Mouse (Mus musculus): ENCODE measurements at regions not wholly inside any gene's neighbourhood (a gene's known extent, or its start where the extent isn't known, plus 50 kb on each side); places are given as distances from the start of the nearest gene placed in this dataset.

DNA sequence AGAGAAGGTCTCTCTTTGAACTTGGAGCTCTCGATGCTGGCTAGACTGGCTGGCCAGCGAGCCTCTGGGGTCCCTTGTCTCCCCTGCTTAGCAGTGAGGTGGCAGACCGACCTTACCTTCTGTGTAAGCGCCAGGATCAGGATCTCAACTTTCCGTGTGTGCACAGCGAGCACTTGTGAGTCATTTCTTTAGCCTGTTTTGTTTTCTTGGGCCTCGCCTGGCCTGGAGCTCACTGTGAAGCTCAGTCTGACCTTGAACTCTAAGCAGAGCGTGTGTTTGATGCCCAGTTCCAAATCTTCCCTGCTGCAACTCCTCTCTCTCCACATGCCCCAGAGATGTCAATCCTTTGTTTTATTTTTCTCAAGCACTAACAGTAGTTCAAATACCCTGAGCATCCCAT lies 77.6 kb upstream of the Tgfbr2 start:
- no peak for ATAC-seq (replicated peaks)
- H3K27ac ChIP-seq: no peak overlapping the region
- H3K4me3 ChIP-seq: no peak overlapping the region
- no peaks in the 10 kb centered on the region for H3K4me1 ChIP-seq
- no peak overlapping the region for H3K4me2 ChIP-seq
- no peaks in the 10 kb centered on the region for H3K9me3 ChIP-seq
- H3K36me3 ChIP-seq (replicated peaks): no peaks in the 10 kb centered on the region
- no peak overlapping the region for H3K9ac ChIP-seq
- no peaks in the 10 kb centered on the region for H3K27me3 ChIP-seq (replicated peaks)
- 81% methylated on average over 8 of the region's 8 CpGs for WGBS

DNA sequence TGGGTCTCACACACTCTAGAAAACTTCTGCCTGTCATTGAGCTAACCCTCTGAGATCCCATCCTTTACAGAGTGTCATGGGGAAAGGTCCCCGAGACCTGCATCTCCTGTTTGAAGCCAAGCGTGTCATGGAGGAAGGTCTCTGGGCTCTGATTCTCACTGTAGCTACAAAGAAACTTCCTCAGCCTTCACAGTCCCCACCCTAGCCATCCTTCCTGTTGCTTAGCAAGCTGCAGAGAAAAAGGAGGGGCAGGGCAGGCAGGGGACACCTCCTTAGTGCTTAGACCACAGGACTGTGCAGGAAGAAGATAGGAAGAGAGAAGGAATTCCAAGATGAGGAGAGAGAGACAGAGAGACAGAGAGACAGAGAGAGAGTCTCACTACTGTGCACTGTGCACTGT lies 74.6 kb upstream of the Tgfbr2 start:
- H3K9ac ChIP-seq: no peak overlapping the region
- H3K4me3 ChIP-seq: no peak overlapping the region
- H3K27ac ChIP-seq: no peak overlapping the region
- H3K36me3 ChIP-seq (replicated peaks): no peaks in the 10 kb centered on the region
- WGBS: 95% methylated on average over 2 of the region's 2 CpGs
- no peaks in the 10 kb centered on the region for H3K4me1 ChIP-seq
- H3K4me2 ChIP-seq: no peak overlapping the region
- no peak for ATAC-seq (replicated peaks)
- H3K9me3 ChIP-seq: no peaks in the 10 kb centered on the region
- H3K27me3 ChIP-seq (replicated peaks): no peaks in the 10 kb centered on the region

GRCm38 (mm10) chr9:116245136-116245535 lies 70.0 kb upstream of the Tgfbr2 start:
- H3K27ac ChIP-seq: no peak overlapping the region
- no peak overlapping the region for H3K4me3 ChIP-seq
- H3K9me3 ChIP-seq: no peaks in the 10 kb centered on the region
- no peak for ATAC-seq (replicated peaks)
- H3K4me1 ChIP-seq: no peaks in the 10 kb centered on the region
- H3K9ac ChIP-seq: no peak overlapping the region
- no peaks in the 10 kb centered on the region for H3K27me3 ChIP-seq (replicated peaks)
- H3K4me2 ChIP-seq: no peak overlapping the region
- no peaks in the 10 kb centered on the region for H3K36me3 ChIP-seq (replicated peaks)
- 91% methylated on average over 5 of the region's 5 CpGs for WGBS

DNA sequence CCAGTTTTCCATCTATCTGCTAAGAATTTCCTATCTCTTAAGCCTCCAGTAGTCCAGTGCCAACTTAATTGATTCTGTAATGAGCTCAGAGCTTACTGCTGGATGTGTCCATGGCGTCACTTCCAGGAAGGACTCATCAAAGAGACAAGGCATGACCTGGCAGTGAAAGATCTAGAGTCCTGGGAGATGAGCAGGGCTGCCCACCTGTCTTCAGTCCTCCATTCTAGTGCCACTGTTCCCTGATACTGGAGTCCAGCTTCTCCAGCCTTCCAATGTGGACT lies 69.4 kb upstream of the Tgfbr2 start:
- no peak overlapping the region for H3K4me2 ChIP-seq
- no peaks in the 10 kb centered on the region for H3K27me3 ChIP-seq (replicated peaks)
- ATAC-seq (replicated peaks): no peak
- no peak overlapping the region for H3K9ac ChIP-seq
- H3K27ac ChIP-seq: no peak overlapping the region
- H3K36me3 ChIP-seq (replicated peaks): no peaks in the 10 kb centered on the region
- no peaks in the 10 kb centered on the region for H3K9me3 ChIP-seq
- no peak overlapping the region for H3K4me3 ChIP-seq
- no peaks in the 10 kb centered on the region for H3K4me1 ChIP-seq
- WGBS: 88% methylated on average over 1 of the region's 1 CpGs

- H3K36me3 ChIP-seq (replicated peaks): no peaks in the 10 kb centered on the region
- no peak overlapping the region for H3K4me3 ChIP-seq
- no peaks in the 10 kb centered on the region for H3K27me3 ChIP-seq (replicated peaks)
- 76% methylated on average over 8 of the region's 8 CpGs for WGBS
- H3K27ac ChIP-seq: no peak overlapping the region
- H3K4me1 ChIP-seq: no peaks in the 10 kb centered on the region
- ATAC-seq (replicated peaks): no peak
- H3K9ac ChIP-seq: no peak overlapping the region
- H3K4me2 ChIP-seq: no peak overlapping the region
- no peaks in the 10 kb centered on the region for H3K9me3 ChIP-seq
Observed at GRCm38 (mm10) chr9:116243775-116244618, 68.8 kb upstream of the Tgfbr2 start.

- H3K27ac ChIP-seq: no peak overlapping the region
- H3K36me3 ChIP-seq (replicated peaks): no peaks in the 10 kb centered on the region
- no peaks in the 10 kb centered on the region for H3K27me3 ChIP-seq (replicated peaks)
- no peaks in the 10 kb centered on the region for H3K4me1 ChIP-seq
- no peaks in the 10 kb centered on the region for H3K9me3 ChIP-seq
- no peak overlapping the region for H3K9ac ChIP-seq
- H3K4me3 ChIP-seq: no peak overlapping the region
- H3K4me2 ChIP-seq: no peak overlapping the region
- 92% methylated on average over 5 of the region's 5 CpGs for WGBS
- ATAC-seq (replicated peaks): no peak
Observed at GRCm38 (mm10) chr9:116241933-116242526, 66.9 kb upstream of the Tgfbr2 start.

GRCm38 (mm10) chr9:116241290-116241689 lies 66.1 kb upstream of the Tgfbr2 start:
- Histone ChIP-seq H3K4me2 (no peak overlapping the region), H3K27ac (no peak overlapping the region), H3K9ac (no peak overlapping the region), H3K27me3 (replicated peaks) (no peaks in the 10 kb centered on the region), H3K36me3 (replicated peaks) (no peaks in the 10 kb centered on the region), H3K4me3 (no peak overlapping the region), H3K4me1 (no peaks in the 10 kb centered on the region), H3K9me3 (no peaks in the 10 kb centered on the region)
- 89% methylated on average over 10 of the region's 10 CpGs for WGBS
- no peak for ATAC-seq (replicated peaks)

GRCm38 (mm10) chr9:116236836-116237235 lies 61.7 kb upstream of the Tgfbr2 start:
- H3K36me3 ChIP-seq (replicated peaks): no peaks in the 10 kb centered on the region
- H3K27ac ChIP-seq: no peak overlapping the region
- no peaks in the 10 kb centered on the region for H3K9me3 ChIP-seq
- ATAC-seq (replicated peaks): no peak
- H3K27me3 ChIP-seq (replicated peaks): no peaks in the 10 kb centered on the region
- H3K4me1 ChIP-seq: no peaks in the 10 kb centered on the region
- H3K9ac ChIP-seq: no peak overlapping the region
- no peak overlapping the region for H3K4me3 ChIP-seq
- H3K4me2 ChIP-seq: no peak overlapping the region

GRCm38 (mm10) chr9:116234170-116234569 lies 59.0 kb upstream of the Tgfbr2 start:
- no peaks in the 10 kb centered on the region for H3K9me3 ChIP-seq
- no peak for ATAC-seq (replicated peaks)
- no peak overlapping the region for H3K4me3 ChIP-seq
- H3K36me3 ChIP-seq (replicated peaks): no peaks in the 10 kb centered on the region
- no peak overlapping the region for H3K27ac ChIP-seq
- no peak overlapping the region for H3K4me2 ChIP-seq
- WGBS: 84% methylated on average over 7 of the region's 7 CpGs
- H3K4me1 ChIP-seq: 0 out of 2 replicates have a peak, but pooled peaks cover 4% of the 10 kb centered on the region
- H3K9ac ChIP-seq: no peak overlapping the region
- no peaks in the 10 kb centered on the region for H3K27me3 ChIP-seq (replicated peaks)

- H3K4me3 ChIP-seq: no peak overlapping the region
- H3K9me3 ChIP-seq: no peaks in the 10 kb centered on the region
- no peak for ATAC-seq (replicated peaks)
- no peaks in the 10 kb centered on the region for H3K27me3 ChIP-seq (replicated peaks)
- H3K27ac ChIP-seq: 0 out of 2 replicates have a peak overlapping the region, but pooled peaks have one; percentile 8
- 68% methylated on average over 10 of the region's 10 CpGs for WGBS
- no peak overlapping the region for H3K4me2 ChIP-seq
- H3K4me1 ChIP-seq: 0 out of 2 replicates have a peak, but pooled peaks cover 4% of the 10 kb centered on the region
- no peak overlapping the region for H3K9ac ChIP-seq
- no peaks in the 10 kb centered on the region for H3K36me3 ChIP-seq (replicated peaks)
Observed at GRCm38 (mm10) chr9:116232386-116232785, 57.2 kb upstream of the Tgfbr2 start.

DNA sequence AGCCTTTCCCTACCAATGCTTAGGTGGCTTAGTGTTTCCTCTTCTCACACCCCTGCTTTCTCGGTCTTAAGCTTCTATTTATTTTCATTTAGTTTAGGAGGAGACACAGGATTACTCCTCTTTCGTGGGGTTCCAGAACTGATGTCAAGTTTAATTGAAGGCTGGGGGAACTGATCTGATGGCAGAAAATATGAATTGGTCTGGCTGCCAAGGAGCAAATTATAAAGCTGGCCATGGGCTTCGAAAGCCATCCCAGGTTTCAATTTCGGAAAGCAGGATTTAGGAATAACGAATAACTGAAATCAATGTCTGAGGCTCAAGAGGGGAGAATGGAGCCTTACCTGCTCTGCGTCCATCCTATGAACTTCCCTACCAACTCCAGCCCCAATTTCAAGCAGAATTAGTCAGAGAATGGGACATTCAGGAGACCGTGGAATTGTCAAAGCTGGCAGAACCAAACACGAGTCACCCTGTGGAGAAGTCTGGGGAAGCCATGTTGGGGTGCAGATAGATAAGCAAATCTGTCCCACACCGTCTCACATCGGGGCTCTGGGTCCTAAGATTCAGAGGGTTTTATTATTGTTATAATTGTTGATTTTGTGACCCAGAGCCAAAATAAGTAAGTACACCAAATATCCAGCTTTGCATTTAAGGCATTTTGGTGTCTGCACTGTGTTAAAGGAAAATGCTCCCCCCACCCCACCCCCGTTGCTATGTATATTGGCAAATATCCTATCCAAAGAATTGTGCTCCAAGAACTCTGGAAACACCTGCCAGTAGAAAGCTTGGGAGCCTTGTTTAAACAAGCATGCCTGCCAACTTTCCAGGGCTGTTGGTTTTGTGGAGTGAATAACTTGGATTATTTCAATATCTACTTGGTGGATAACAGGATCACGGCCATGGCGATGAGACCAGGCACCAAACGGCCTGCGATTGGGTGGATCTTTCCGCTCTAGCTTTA lies 56.5 kb upstream of the Tgfbr2 start:
- H3K4me3 ChIP-seq: no peak overlapping the region
- WGBS: 77% methylated on average over 16 of the region's 16 CpGs
- H3K27ac ChIP-seq: 0 out of 2 replicates have a peak overlapping the region, but pooled peaks have one; percentile 8
- no peaks in the 10 kb centered on the region for H3K9me3 ChIP-seq
- no peaks in the 10 kb centered on the region for H3K36me3 ChIP-seq (replicated peaks)
- no peak overlapping the region for H3K4me2 ChIP-seq
- H3K9ac ChIP-seq: no peak overlapping the region
- H3K4me1 ChIP-seq: 0 out of 2 replicates have a peak, but pooled peaks cover 4% of the 10 kb centered on the region
- no peaks in the 10 kb centered on the region for H3K27me3 ChIP-seq (replicated peaks)
- ATAC-seq (replicated peaks): no peak

DNA sequence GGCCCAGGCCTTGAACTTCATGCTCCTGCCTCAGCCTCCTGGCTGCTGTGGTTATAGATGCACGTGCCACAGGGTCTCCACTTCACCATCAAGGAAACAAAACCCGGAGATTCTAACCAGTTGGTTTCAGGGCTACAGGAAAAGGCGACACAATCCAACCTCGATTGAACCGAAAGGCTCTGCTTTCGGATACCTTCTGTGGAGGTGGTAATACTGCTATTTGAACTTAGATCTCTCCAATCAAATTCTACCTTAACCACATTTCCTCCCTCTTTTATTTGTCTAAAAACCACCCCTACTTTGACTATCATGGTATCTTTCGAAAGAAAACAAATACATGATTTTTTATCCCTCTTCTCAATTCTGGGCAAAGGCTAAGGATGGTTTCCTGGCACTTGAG lies 55.2 kb upstream of the Tgfbr2 start:
- no peaks in the 10 kb centered on the region for H3K27me3 ChIP-seq (replicated peaks)
- H3K4me1 ChIP-seq: 0 out of 2 replicates have a peak, but pooled peaks cover 4% of the 10 kb centered on the region
- no peak overlapping the region for H3K4me3 ChIP-seq
- no peak for ATAC-seq (replicated peaks)
- H3K27ac ChIP-seq: no peak overlapping the region
- no peak overlapping the region for H3K4me2 ChIP-seq
- H3K36me3 ChIP-seq (replicated peaks): no peaks in the 10 kb centered on the region
- H3K9ac ChIP-seq: no peak overlapping the region
- WGBS: 76% methylated on average over 7 of the region's 7 CpGs
- no peaks in the 10 kb centered on the region for H3K9me3 ChIP-seq

Data from midbrain, embryonic 15.5 days (tissue).